Mouse (Mus musculus) C2C12 (cell line): ENCODE data around the gene Olfr924.

ENCODE experiments used
- CTCF ChIP-seq: IDR thresholded peaks from one replicate; pipeline ENCODE4 v1.5.1; 2011; ENCODE audit not compliant: control insufficient read depth, insufficient read depth, insufficient read length
- MAX ChIP-seq: IDR thresholded peaks from one replicate; pipeline ENCODE4 v1.6.1; 2011; ENCODE audit warnings: mild to moderate bottlenecking, control low read depth

DNA sequence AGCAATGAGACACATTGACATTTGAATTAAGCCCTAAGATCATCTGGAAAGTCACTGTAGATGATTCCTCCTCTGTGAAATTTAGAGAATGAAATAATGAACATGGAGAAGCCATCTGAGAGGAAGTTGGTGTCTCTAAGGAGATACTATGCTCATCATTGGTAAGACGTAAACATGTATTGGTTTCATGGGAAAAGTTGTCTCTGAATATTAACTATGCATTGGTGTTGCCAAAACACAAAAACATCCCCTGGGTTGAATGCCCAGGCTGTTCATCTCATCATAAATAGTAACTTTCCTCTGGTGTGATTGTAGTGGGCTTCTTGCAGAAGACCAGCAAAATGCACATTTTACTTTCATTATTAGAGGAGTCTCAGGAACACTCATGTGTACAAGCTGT is 18.0 kb upstream of the Olfr924 start, which contains the start of gene Olfr923:
- no peak for TF ChIP-seq MAX
- no peak for TF ChIP-seq CTCF
